Mouse (Mus musculus): ENCODE results near the gene Dkk3.

- TF ChIP-seq CTCF (IDR thresholded peaks at IDR 0.05; ENCODE audit: low read depth) = no peak
- TF ChIP-seq EP300 (IDR thresholded peaks at IDR 0.05; ENCODE audit: low read depth) = no peak
Measured at GRCm38 (mm10) chr7:112172669-112173068, 13.8 kb upstream of the Dkk3 start.
